Mouse (Mus musculus) lung, postnatal 0 days (tissue): ENCODE results near the gene Rad51. TPM values are rescaled to one million over a fixed set of nuclear protein-coding genes. Genes with fewer than 3 reads are reported as not detected.

ENCODE experiments used
- ATAC-seq: fragments of 200-750 bp; cut with Nextera tagmentation; 2 replicates; pipeline ENCODE4 v1.8.0; 2017; ENCODE audit warnings: moderate library complexity
- DNase-seq: peaks from one replicate; pipeline ENCODE4 v3.0.0-alpha.2; 2016; ENCODE audit warnings: low spot score
- H3K27ac ChIP-seq: fragments of 300-500 bp; sonication (generic); 2 replicates; pipeline ENCODE4 v1.5.1; 2014; ENCODE audit warnings: antibody characterized with exemption, mild to moderate bottlenecking, low read length, mixed read lengths
- H3K27me3 ChIP-seq: fragments of 300-500 bp; sonication (generic); replicated peaks from 2 replicates; pipeline ENCODE4 v1.6.1; 2014; ENCODE audit warnings: low read length, mixed read lengths; ENCODE audit not compliant: insufficient read depth
- H3K36me3 ChIP-seq: fragments of 300-500 bp; sonication (generic); 2 replicates; pipeline ENCODE4 v1.6.1; 2014; ENCODE audit warnings: low read length, mixed read lengths; ENCODE audit not compliant: insufficient read depth
- H3K4me1 ChIP-seq: fragments of 300-500 bp; sonication (generic); 2 replicates; pipeline ENCODE4 v1.6.1; 2014; ENCODE audit warnings: antibody characterized with exemption, low read depth, low read length, mixed read lengths; ENCODE audit not compliant: insufficient read depth
- H3K4me2 ChIP-seq: fragments of 300-500 bp; sonication (generic); replicated peaks from 2 replicates; pipeline ENCODE4 v1.6.1; 2014; ENCODE audit warnings: low read depth, mild to moderate bottlenecking, low read length, moderate library complexity, mixed read lengths
- H3K4me3 ChIP-seq: fragments of 300-500 bp; sonication (generic); 2 replicates; pipeline ENCODE4 v1.5.1; 2014; ENCODE audit warnings: low read depth, low read length
- H3K9ac ChIP-seq: fragments of 300-500 bp; sonication (generic); replicated peaks from 2 replicates; pipeline ENCODE4 v1.6.1; 2014; ENCODE audit warnings: low read depth, mild to moderate bottlenecking
- H3K9me3 ChIP-seq: fragments of 300-500 bp; sonication (generic); 2 replicates; pipeline ENCODE4 v1.6.1; 2016; ENCODE audit warnings: low read length, mixed read lengths
- CTCF ChIP-seq: IDR thresholded peaks from 2 replicates; pipeline ENCODE4 v1.5.1; 2016; ENCODE audit warnings: antibody characterized with exemption, mild to moderate bottlenecking
- EP300 ChIP-seq: IDR thresholded peaks from 2 replicates; pipeline ENCODE4 v1.6.1; 2016; ENCODE audit warnings: antibody characterized with exemption, mild to moderate bottlenecking, control low read depth
- WGBS: fragments of 180-500 bp; shearing (Covaris S2); extraction: QIAGEN DNeasy Blood & Tissue Kit; methylation state at CpG from one replicate; pipeline ENCODE4 v1.1.7; 2014; 5-methylcytosine and 5-hydroxymethylcytosine counted together
- polyA plus RNA-seq: library from polyadenylated mRNA; unstranded; fragments of >200 nt; fragmentation: Nextera tagmentation; extraction: Ambion mirVana; gene quantifications from 2 replicates; pipeline ENCODE4 v1.2.1, GENCODE M21; 2015

The Rad51 gene
- polyA plus RNA-seq, 1 experiment from 2014 or later, result 4.2 TPM

- no peak overlapping the region for H3K4me3 ChIP-seq
- H3K9ac ChIP-seq, result no peak overlapping the region
- H3K27me3 ChIP-seq, result no peaks in the 10 kb centered on the region
- no peak overlapping the region for H3K4me2 ChIP-seq
- 84% methylated on average over 3 of the region's 3 CpGs for WGBS
- TF ChIP-seq CTCF (no peak), EP300 (no peak)
- no peaks in the 10 kb centered on the region for H3K4me1 ChIP-seq
- H3K27ac ChIP-seq, result no peak overlapping the region
- ATAC-seq (no peak), DNase-seq (no peak)
- no peaks in the 10 kb centered on the region for H3K36me3 ChIP-seq
- H3K9me3 ChIP-seq, result no peaks in the 10 kb centered on the region
These were observed 1.5 kb upstream of the Rad51 start for GRCm38 (mm10) chr2:119111060-119111459.

- ATAC-seq (no peak; the same call in 1 of the 2 replicates), DNase-seq (peak; percentile 4)
- Histone ChIP-seq H3K9me3 (no peaks in the 10 kb centered on the region), H3K27ac (no peak overlapping the region), H3K4me2 (peak overlapping the region; percentile 98), H3K27me3 (no peaks in the 10 kb centered on the region), H3K36me3 (no peaks in the 10 kb centered on the region), H3K9ac (0 out of 2 replicates have a peak overlapping the region, but pooled peaks have one; percentile 45), H3K4me3 (peak overlapping the region; percentile 60), H3K4me1 (no peaks in the 10 kb centered on the region)
- 5% methylated on average over 20 of the region's 20 CpGs for WGBS
- TF ChIP-seq CTCF (no peak), EP300 (no peak)
These were observed 730 bp downstream of the Rad51 start for GRCm38 (mm10) chr2:119113121-119113925.

- Histone ChIP-seq H3K4me2 (no peak overlapping the region), H3K36me3 (peaks cover 31% of the 10 kb centered on the region), H3K9me3 (no peaks in the 10 kb centered on the region), H3K4me1 (no peaks in the 10 kb centered on the region), H3K27ac (no peak overlapping the region), H3K9ac (no peak overlapping the region), H3K27me3 (no peaks in the 10 kb centered on the region), H3K4me3 (no peak overlapping the region)
- no peak for TF ChIP-seq CTCF
- TF ChIP-seq EP300, result no peak
- WGBS, result 75% methylated on average over 5 of the region's 5 CpGs
- ATAC-seq (no peak), DNase-seq (no peak)
These were observed 23.8 kb downstream of the Rad51 start for GRCm38 (mm10) chr2:119136346-119136898.

GRCm38 (mm10) chr2:119145199-119145598, 32.6 kb downstream of the Rad51 start:
- H3K9ac ChIP-seq, result no peak overlapping the region
- WGBS, result 97% methylated on average over 2 of the region's 2 CpGs
- DNase-seq, result no peak
- TF ChIP-seq EP300, result no peak
- peak; percentile 59 for TF ChIP-seq CTCF
- peaks cover 41% of the 10 kb centered on the region for H3K36me3 ChIP-seq
- no peak overlapping the region for H3K4me2 ChIP-seq
- no peak for ATAC-seq
- H3K9me3 ChIP-seq, result no peaks in the 10 kb centered on the region
- H3K4me3 ChIP-seq, result no peak overlapping the region
- no peaks in the 10 kb centered on the region for H3K27me3 ChIP-seq
- no peak overlapping the region for H3K27ac ChIP-seq
- H3K4me1 ChIP-seq, result no peaks in the 10 kb centered on the region

GRCm38 (mm10) chr2:119146435-119146834, 33.8 kb downstream of the Rad51 start:
- no peak overlapping the region for H3K4me3 ChIP-seq
- H3K4me1 ChIP-seq, result no peaks in the 10 kb centered on the region
- TF ChIP-seq CTCF (no peak), EP300 (no peak)
- no peaks in the 10 kb centered on the region for H3K27me3 ChIP-seq
- H3K27ac ChIP-seq, result no peak overlapping the region
- no peak overlapping the region for H3K4me2 ChIP-seq
- H3K9me3 ChIP-seq, result no peaks in the 10 kb centered on the region
- DNase-seq (no peak), ATAC-seq (no peak)
- 88% methylated on average over 6 of the region's 6 CpGs for WGBS
- H3K36me3 ChIP-seq, result peaks cover 39% of the 10 kb centered on the region
- no peak overlapping the region for H3K9ac ChIP-seq

- ATAC-seq, result no peak
- WGBS, result 86% methylated on average over 22 of the region's 22 CpGs
These were observed 34.6 kb downstream of the Rad51 start for GRCm38 (mm10) chr2:119147160-119147678.

More at GRCm38 (mm10) chr2:119147160-119147678, 34.6 kb downstream of the Rad51 start:
- no peak for DNase-seq
- TF ChIP-seq CTCF (no peak), EP300 (no peak)
- H3K27me3 ChIP-seq, result no peaks in the 10 kb centered on the region
- no peak overlapping the region for H3K4me3 ChIP-seq
- no peak overlapping the region for H3K9ac ChIP-seq
- H3K4me1 ChIP-seq, result no peaks in the 10 kb centered on the region
- peaks cover 31% of the 10 kb centered on the region for H3K36me3 ChIP-seq
- no peak overlapping the region for H3K4me2 ChIP-seq
- H3K9me3 ChIP-seq, result no peaks in the 10 kb centered on the region
- H3K27ac ChIP-seq, result no peak overlapping the region
